Mouse (Mus musculus): ENCODE measurements around the gene Ppp1r9a.

DNA sequence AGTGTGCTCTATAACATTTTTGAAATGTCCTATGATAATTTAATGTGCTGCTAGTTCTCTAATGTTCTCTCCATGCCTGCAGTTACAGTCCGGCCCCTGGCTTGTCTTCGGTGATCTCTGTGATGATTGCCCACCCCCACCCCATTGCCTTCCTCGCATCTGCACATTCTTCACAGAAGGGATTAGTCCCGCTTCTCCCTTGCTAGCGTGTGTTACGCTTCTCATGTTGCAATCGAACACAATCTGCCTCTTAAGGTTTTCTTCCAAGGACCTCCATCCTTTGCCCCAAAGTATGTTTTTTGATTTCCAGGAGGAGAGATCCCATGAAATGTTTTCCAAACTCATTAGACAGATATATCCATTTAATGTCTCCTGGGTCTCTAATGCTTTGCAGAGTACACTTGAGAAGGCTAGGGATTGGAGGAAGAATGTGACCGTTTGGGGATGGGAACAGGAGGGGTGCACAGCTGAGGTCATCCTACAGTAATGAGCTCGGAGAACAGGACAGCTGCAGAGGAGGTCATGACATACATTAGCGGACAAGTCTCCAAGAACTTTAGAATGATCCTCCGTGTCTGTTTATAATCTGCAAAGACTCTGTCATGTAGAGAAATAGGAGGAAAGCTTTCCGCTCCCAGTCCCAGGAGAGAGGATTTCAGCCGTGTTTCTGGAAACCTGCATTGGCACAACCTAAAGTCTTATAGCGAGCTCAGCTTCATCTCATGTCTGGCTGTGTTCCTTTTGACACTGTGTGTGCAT lies 91.6 kb downstream of the Ppp1r9a start:
- no peak for TF ChIP-seq CTCF (IDR thresholded peaks at IDR 0.05; ENCODE audit: low read depth, low read length)
- no peak for TF ChIP-seq EP300 (IDR thresholded peaks at IDR 0.05; ENCODE audit: insufficient read depth, low read depth, low read length)
- no peak for TF ChIP-seq POLR2A (IDR thresholded peaks at IDR 0.05; ENCODE audit: insufficient read depth, low read length)

All from ES-Bruce4 (cell line).